Mouse (Mus musculus) hindbrain, embryonic 11.5 days (tissue): Measurements from ENCODE around the gene Efcab3. TPM values are rescaled to one million over a fixed set of nuclear protein-coding genes. Genes with fewer than 3 reads are reported as not detected.

Experiments used
- ATAC-seq: fragments of 200-750 bp; cut with Nextera tagmentation; 2 replicates; pipeline ENCODE4 v1.8.0; 2017; ENCODE audit warnings: mild to moderate bottlenecking, moderate TSS enrichment, moderate library complexity; ENCODE audit not compliant: low FRiP score
- DNase-seq: peaks from one replicate; pipeline ENCODE4 v3.0.0-alpha.2; 2015; ENCODE audit warnings: low spot score
- H3K27ac ChIP-seq: fragments of 300-500 bp; sonication (generic); 2 replicates; pipeline ENCODE4 v1.5.1; 2014; ENCODE audit warnings: mild to moderate bottlenecking, low read depth, low read length
- H3K27me3 ChIP-seq: fragments of 300-500 bp; sonication (generic); 2 replicates; pipeline ENCODE4 v1.6.1; 2014; ENCODE audit warnings: mild to moderate bottlenecking, low read length, moderate library complexity, mixed read lengths; ENCODE audit not compliant: control insufficient read depth, insufficient read depth
- H3K36me3 ChIP-seq: fragments of 300-500 bp; sonication (generic); 2 replicates; pipeline ENCODE4 v1.6.1; 2014; ENCODE audit warnings: mild to moderate bottlenecking, low read length, moderate library complexity, mixed read lengths; ENCODE audit not compliant: control insufficient read depth, insufficient read depth
- H3K4me1 ChIP-seq: fragments of 300-500 bp; sonication (generic); replicated peaks from 2 replicates; pipeline ENCODE4 v1.6.1; 2014; ENCODE audit warnings: low read length, mixed read lengths; ENCODE audit not compliant: control insufficient read depth, insufficient read depth
- H3K4me2 ChIP-seq: fragments of 300-500 bp; sonication (generic); replicated peaks from 2 replicates; pipeline ENCODE4 v1.6.1; 2014; ENCODE audit warnings: mild to moderate bottlenecking, low read depth, low read length
- H3K4me3 ChIP-seq: fragments of 300-500 bp; sonication (generic); 2 replicates; pipeline ENCODE4 v1.5.1; 2014; ENCODE audit warnings: low read depth, low read length
- H3K9ac ChIP-seq: fragments of 300-500 bp; sonication (generic); 2 replicates; pipeline ENCODE4 v1.6.1; 2014; ENCODE audit warnings: low read depth, low read length
- H3K9me3 ChIP-seq: fragments of 300-500 bp; sonication (generic); 2 replicates; pipeline ENCODE4 v1.6.1; 2016; ENCODE audit warnings: low read length; ENCODE audit not compliant: control insufficient read depth
- WGBS: fragments of 180-500 bp; shearing (Covaris S2); extraction: QIAGEN DNeasy Blood & Tissue Kit; methylation state at CpG from one replicate; pipeline ENCODE4 v1.1.7; 2014; 5-methylcytosine and 5-hydroxymethylcytosine counted together
- polyA plus RNA-seq: library from polyadenylated mRNA; unstranded; fragments of >200 nt; fragmentation: Nextera tagmentation; extraction: Ambion mirVana; gene quantifications from 2 replicates; pipeline ENCODE4 v1.2.1, GENCODE M21; 2014

Efcab3 gene
- polyA plus RNA-seq, 1 experiment from 2014 or later, result not detected

GRCm38 (mm10) chr11:105151226-105152016 lies 88.0 kb downstream of the Efcab3 start:
- Histone ChIP-seq H3K27ac (no peak overlapping the region), H3K9me3 (no peaks in the 10 kb centered on the region), H3K9ac (no peak overlapping the region), H3K4me3 (no peak overlapping the region), H3K4me1 (peaks cover 6% of the 10 kb centered on the region; the same call in 1 of the 2 replicates), H3K4me2 (no peak overlapping the region; the same call in 1 of the 2 replicates), H3K36me3 (no peaks in the 10 kb centered on the region), H3K27me3 (no peaks in the 10 kb centered on the region)
- no peak for ATAC-seq
- DNase-seq, result peak; percentile 6
- 23% methylated on average over 18 of the region's 19 CpGs for WGBS

GRCm38 (mm10) chr11:105152017-105152300 lies 88.6 kb downstream of the Efcab3 start:
- Histone ChIP-seq H3K4me1 (peaks cover 6% of the 10 kb centered on the region; the same call in 1 of the 2 replicates), H3K4me3 (no peak overlapping the region), H3K4me2 (no peak overlapping the region), H3K27ac (no peak overlapping the region), H3K9me3 (no peaks in the 10 kb centered on the region), H3K9ac (no peak overlapping the region), H3K36me3 (no peaks in the 10 kb centered on the region), H3K27me3 (no peaks in the 10 kb centered on the region)
- WGBS, result no CpG with 5 or more reads among the region's 4 CpGs
- DNase-seq (no peak), ATAC-seq (no peak)

- H3K4me2 ChIP-seq, result no peak overlapping the region
- 74% methylated on average over 11 of the region's 11 CpGs for WGBS
Observed at GRCm38 (mm10) chr11:105152357-105152899, 89.0 kb downstream of the Efcab3 start.

GRCm38 (mm10) chr11:105153068-105153833 lies 89.9 kb downstream of the Efcab3 start:
- Histone ChIP-seq H3K27me3 (no peaks in the 10 kb centered on the region), H3K4me1 (peaks cover 6% of the 10 kb centered on the region; the same call in 1 of the 2 replicates), H3K4me3 (no peak overlapping the region), H3K27ac (no peak overlapping the region), H3K4me2 (no peak overlapping the region), H3K36me3 (no peaks in the 10 kb centered on the region), H3K9me3 (no peaks in the 10 kb centered on the region), H3K9ac (no peak overlapping the region)
- DNase-seq, result peak; percentile 54
- ATAC-seq, result peak; percentile 68
- 35% methylated on average over 12 of the region's 12 CpGs for WGBS

More at GRCm38 (mm10) chr11:105152357-105152899, 89.0 kb downstream of the Efcab3 start:
- H3K9ac ChIP-seq, result no peak overlapping the region
- no peak overlapping the region for H3K27ac ChIP-seq
- no peaks in the 10 kb centered on the region for H3K9me3 ChIP-seq
- no peak overlapping the region for H3K4me3 ChIP-seq
- no peaks in the 10 kb centered on the region for H3K36me3 ChIP-seq
- no peaks in the 10 kb centered on the region for H3K27me3 ChIP-seq
- peaks cover 6% of the 10 kb centered on the region; the same call in 1 of the 2 replicates for H3K4me1 ChIP-seq
- ATAC-seq (no peak), DNase-seq (no peak)

GRCm38 (mm10) chr11:105155915-105156314 lies 92.5 kb downstream of the Efcab3 start:
- no peak overlapping the region for H3K4me2 ChIP-seq
- H3K36me3 ChIP-seq, result no peaks in the 10 kb centered on the region
- H3K9ac ChIP-seq, result no peak overlapping the region
- peaks cover 6% of the 10 kb centered on the region; the same call in 1 of the 2 replicates for H3K4me1 ChIP-seq
- H3K9me3 ChIP-seq, result no peaks in the 10 kb centered on the region
- WGBS, result 79% methylated on average over 4 of the region's 4 CpGs
- no peak overlapping the region for H3K4me3 ChIP-seq
- H3K27ac ChIP-seq, result no peak overlapping the region
- no peaks in the 10 kb centered on the region for H3K27me3 ChIP-seq
- no peak for ATAC-seq
- no peak for DNase-seq

GRCm38 (mm10) chr11:105156748-105157267 lies 93.4 kb downstream of the Efcab3 start:
- 86% methylated on average over 19 of the region's 19 CpGs for WGBS
- H3K27ac ChIP-seq, result no peak overlapping the region
- no peak for ATAC-seq
- no peak overlapping the region for H3K4me2 ChIP-seq
- no peak overlapping the region for H3K4me3 ChIP-seq
- no peak overlapping the region for H3K9ac ChIP-seq
- H3K27me3 ChIP-seq, result no peaks in the 10 kb centered on the region
- no peaks in the 10 kb centered on the region for H3K36me3 ChIP-seq
- DNase-seq, result no peak
- peaks cover 6% of the 10 kb centered on the region; the same call in 1 of the 2 replicates for H3K4me1 ChIP-seq
- no peaks in the 10 kb centered on the region for H3K9me3 ChIP-seq

GRCm38 (mm10) chr11:105158047-105158446 lies 94.7 kb downstream of the Efcab3 start:
- ATAC-seq, result no peak
- no peak for DNase-seq
- H3K9ac ChIP-seq, result no peak overlapping the region
- H3K4me2 ChIP-seq, result no peak overlapping the region
- H3K4me3 ChIP-seq, result no peak overlapping the region
- peaks cover 5% of the 10 kb centered on the region; the same call in 1 of the 2 replicates for H3K4me1 ChIP-seq
- H3K36me3 ChIP-seq, result no peaks in the 10 kb centered on the region
- no peak overlapping the region for H3K27ac ChIP-seq
- H3K27me3 ChIP-seq, result no peaks in the 10 kb centered on the region
- 0 out of 2 replicates have a peak, but pooled peaks cover 2% of the 10 kb centered on the region for H3K9me3 ChIP-seq

GRCm38 (mm10) chr11:105159673-105160360 lies 96.4 kb downstream of the Efcab3 start:
- H3K4me1 ChIP-seq, result no peaks in the 10 kb centered on the region
- 0 out of 2 replicates have a peak, but pooled peaks cover 2% of the 10 kb centered on the region for H3K9me3 ChIP-seq
- H3K4me2 ChIP-seq, result no peak overlapping the region
- 61% methylated on average over 6 of the region's 6 CpGs for WGBS
- no peaks in the 10 kb centered on the region for H3K27me3 ChIP-seq
- DNase-seq (no peak), ATAC-seq (no peak)
- H3K36me3 ChIP-seq, result no peaks in the 10 kb centered on the region
- H3K27ac ChIP-seq, result no peak overlapping the region
- H3K9ac ChIP-seq, result no peak overlapping the region
- H3K4me3 ChIP-seq, result no peak overlapping the region
